Mouse (Mus musculus): ENCODE data around the gene Mlana. TPM values are rescaled to one million over a fixed set of nuclear protein-coding genes. Genes with fewer than 3 reads are reported as not detected.

Mlana gene
- polyA plus RNA-seq, 1 experiment: not detected

GRCm38 (mm10) chr19:29670247-29670646 is 27.4 kb upstream of the Mlana start:
- H3K4me1 ChIP-seq (ENCODE audit: control insufficient read depth, insufficient read depth, low read length): no peaks in the 10 kb centered on the region
- TF ChIP-seq CTCF (IDR thresholded peaks at IDR 0.05; ENCODE audit: insufficient read depth, low read depth, low read length) (no peak), POLR2A (IDR thresholded peaks at IDR 0.05; ENCODE audit: insufficient read depth, low read depth, low read length) (no peak)
- H3K27ac ChIP-seq (ENCODE audit: insufficient read depth, low read depth, low read length): no peak overlapping the region
- no peak overlapping the region for H3K4me3 ChIP-seq (ENCODE audit: insufficient read depth, low read depth, low read length)
- WGBS: 63% methylated on average over 6 of the region's 6 CpGs

GRCm38 (mm10) chr19:29671160-29671559 is 26.5 kb upstream of the Mlana start:
- TF ChIP-seq CTCF (IDR thresholded peaks at IDR 0.05; ENCODE audit: insufficient read depth, low read depth, low read length) (no peak), POLR2A (IDR thresholded peaks at IDR 0.05; ENCODE audit: insufficient read depth, low read depth, low read length) (no peak)
- 90% methylated on average over 2 of the region's 2 CpGs for WGBS
- no peak overlapping the region for H3K27ac ChIP-seq (ENCODE audit: insufficient read depth, low read depth, low read length)
- no peaks in the 10 kb centered on the region for H3K4me1 ChIP-seq (ENCODE audit: control insufficient read depth, insufficient read depth, low read length)
- H3K4me3 ChIP-seq (ENCODE audit: insufficient read depth, low read depth, low read length): no peak overlapping the region

GRCm38 (mm10) chr19:29672660-29673059 is 25.0 kb upstream of the Mlana start:
- Histone ChIP-seq H3K4me3 (ENCODE audit: insufficient read depth, low read depth, low read length) (no peak overlapping the region), H3K27ac (ENCODE audit: insufficient read depth, low read depth, low read length) (no peak overlapping the region), H3K4me1 (ENCODE audit: control insufficient read depth, insufficient read depth, low read length) (no peaks in the 10 kb centered on the region)
- TF ChIP-seq POLR2A (IDR thresholded peaks at IDR 0.05; ENCODE audit: insufficient read depth, low read depth, low read length): no peak
- no peak for TF ChIP-seq CTCF (IDR thresholded peaks at IDR 0.05; ENCODE audit: insufficient read depth, low read depth, low read length)
- 98% methylated on average over 13 of the region's 13 CpGs for WGBS

- TF ChIP-seq POLR2A (IDR thresholded peaks at IDR 0.05; ENCODE audit: insufficient read depth, low read depth, low read length) (no peak), CTCF (IDR thresholded peaks at IDR 0.05; ENCODE audit: insufficient read depth, low read depth, low read length) (no peak)
- H3K4me1 ChIP-seq (ENCODE audit: control insufficient read depth, insufficient read depth, low read length): no peaks in the 10 kb centered on the region
- WGBS: 97% methylated on average over 7 of the region's 7 CpGs
- H3K4me3 ChIP-seq (ENCODE audit: insufficient read depth, low read depth, low read length): no peak overlapping the region
- H3K27ac ChIP-seq (ENCODE audit: insufficient read depth, low read depth, low read length): no peak overlapping the region
These were observed 22.7 kb upstream of the Mlana start for GRCm38 (mm10) chr19:29674946-29675345.

- TF ChIP-seq CTCF (IDR thresholded peaks at IDR 0.05; ENCODE audit: insufficient read depth, low read depth, low read length): no peak
- no peak for TF ChIP-seq POLR2A (IDR thresholded peaks at IDR 0.05; ENCODE audit: insufficient read depth, low read depth, low read length)
- no peaks in the 10 kb centered on the region for H3K4me1 ChIP-seq (ENCODE audit: control insufficient read depth, insufficient read depth, low read length)
- 82% methylated on average over 9 of the region's 9 CpGs for WGBS
These were observed 22.0 kb upstream of the Mlana start for GRCm38 (mm10) chr19:29675562-29676078.

GRCm38 (mm10) chr19:29676479-29677193 is 21.0 kb upstream of the Mlana start:
- no peaks in the 10 kb centered on the region for H3K4me1 ChIP-seq (ENCODE audit: control insufficient read depth, insufficient read depth, low read length)
- TF ChIP-seq CTCF (IDR thresholded peaks at IDR 0.05; ENCODE audit: insufficient read depth, low read depth, low read length) (no peak), POLR2A (IDR thresholded peaks at IDR 0.05; ENCODE audit: insufficient read depth, low read depth, low read length) (no peak)
- H3K27ac ChIP-seq (ENCODE audit: insufficient read depth, low read depth, low read length): no peak overlapping the region
- H3K4me3 ChIP-seq (ENCODE audit: insufficient read depth, low read depth, low read length): no peak overlapping the region
- 65% methylated on average over 10 of the region's 10 CpGs for WGBS

More at GRCm38 (mm10) chr19:29675562-29676078, 22.0 kb upstream of the Mlana start:
- no peak overlapping the region for H3K4me3 ChIP-seq (ENCODE audit: insufficient read depth, low read depth, low read length)
- H3K27ac ChIP-seq (ENCODE audit: insufficient read depth, low read depth, low read length): no peak overlapping the region

- 91% methylated on average over 6 of the region's 6 CpGs for WGBS
These were observed 19.3 kb upstream of the Mlana start for GRCm38 (mm10) chr19:29678181-29678778.

GRCm38 (mm10) chr19:29680182-29681152 is 17.2 kb upstream of the Mlana start:
- no peak overlapping the region for H3K4me3 ChIP-seq (ENCODE audit: insufficient read depth, low read depth, low read length)
- H3K27ac ChIP-seq (ENCODE audit: insufficient read depth, low read depth, low read length): no peak overlapping the region
- TF ChIP-seq POLR2A (IDR thresholded peaks at IDR 0.05; ENCODE audit: insufficient read depth, low read depth, low read length): no peak
- no peak for TF ChIP-seq CTCF (IDR thresholded peaks at IDR 0.05; ENCODE audit: insufficient read depth, low read depth, low read length)
- 88% methylated on average over 13 of the region's 13 CpGs for WGBS
- H3K4me1 ChIP-seq (ENCODE audit: control insufficient read depth, insufficient read depth, low read length): no peaks in the 10 kb centered on the region

More at GRCm38 (mm10) chr19:29678181-29678778, 19.3 kb upstream of the Mlana start:
- H3K27ac ChIP-seq (ENCODE audit: insufficient read depth, low read depth, low read length): no peak overlapping the region
- no peak for TF ChIP-seq POLR2A (IDR thresholded peaks at IDR 0.05; ENCODE audit: insufficient read depth, low read depth, low read length)
- no peak for TF ChIP-seq CTCF (IDR thresholded peaks at IDR 0.05; ENCODE audit: insufficient read depth, low read depth, low read length)
- no peaks in the 10 kb centered on the region for H3K4me1 ChIP-seq (ENCODE audit: control insufficient read depth, insufficient read depth, low read length)
- H3K4me3 ChIP-seq (ENCODE audit: insufficient read depth, low read depth, low read length): no peak overlapping the region
